Mouse (Mus musculus) left cerebral cortex, postnatal 14 days (tissue): ENCODE results near the gene Nup107. TPM values are rescaled to one million over a fixed set of nuclear protein-coding genes. Genes with fewer than 3 reads are reported as not detected.
A peak's percentile ranks its signal among the peaks of the same experiment; 100 is the strongest.

Experiments
- DNase-seq, 2 experiments: peaks; one replicate each; pipeline ENCODE4 v3.0.0; 2021 to 2022; ENCODE audit warnings: low spot score in 2 of 2, mixed read lengths in 1 of 2
- intact Hi-C: fragments of 180-260 bp; cut with DNase I; formaldehyde crosslinking; loops from one replicate; pipeline ENCODE4 v1.15.1; 2025
- long read RNA-seq, 2 experiments: library from polyadenylated mRNA; stranded (forward); transcript quantifications; one replicate each; pipeline ENCODE4 v2.0.0; 2021
- total RNA-seq, 2 experiments: library from RNA; stranded (reverse); gene quantifications; 2 replicates each; pipeline ENCODE4 v1.2.3; 2021

The Nup107 gene
- 10 to 100 TPM; 15.5 to 19.9 TPM for total RNA-seq
- long read RNA-seq, experiment 1, transcript Nup107-201 (28 exons, 3,114 nt) = major isoform, 6 of 12 reads
- long read RNA-seq, experiment 1, partial matches to known transcripts = 4 of 12 reads
- long read RNA-seq, experiment 1, other reads (novel, unspliced or antisense) = 2 of 12 reads
- long read RNA-seq, experiment 2, transcript Nup107-201 (28 exons, 3,114 nt) = major isoform, 13 of 18 reads
- long read RNA-seq, experiment 2, partial matches to known transcripts = 1 of 18 reads
- long read RNA-seq, experiment 2, other reads (novel, unspliced or antisense) = 4 of 18 reads

DNA sequence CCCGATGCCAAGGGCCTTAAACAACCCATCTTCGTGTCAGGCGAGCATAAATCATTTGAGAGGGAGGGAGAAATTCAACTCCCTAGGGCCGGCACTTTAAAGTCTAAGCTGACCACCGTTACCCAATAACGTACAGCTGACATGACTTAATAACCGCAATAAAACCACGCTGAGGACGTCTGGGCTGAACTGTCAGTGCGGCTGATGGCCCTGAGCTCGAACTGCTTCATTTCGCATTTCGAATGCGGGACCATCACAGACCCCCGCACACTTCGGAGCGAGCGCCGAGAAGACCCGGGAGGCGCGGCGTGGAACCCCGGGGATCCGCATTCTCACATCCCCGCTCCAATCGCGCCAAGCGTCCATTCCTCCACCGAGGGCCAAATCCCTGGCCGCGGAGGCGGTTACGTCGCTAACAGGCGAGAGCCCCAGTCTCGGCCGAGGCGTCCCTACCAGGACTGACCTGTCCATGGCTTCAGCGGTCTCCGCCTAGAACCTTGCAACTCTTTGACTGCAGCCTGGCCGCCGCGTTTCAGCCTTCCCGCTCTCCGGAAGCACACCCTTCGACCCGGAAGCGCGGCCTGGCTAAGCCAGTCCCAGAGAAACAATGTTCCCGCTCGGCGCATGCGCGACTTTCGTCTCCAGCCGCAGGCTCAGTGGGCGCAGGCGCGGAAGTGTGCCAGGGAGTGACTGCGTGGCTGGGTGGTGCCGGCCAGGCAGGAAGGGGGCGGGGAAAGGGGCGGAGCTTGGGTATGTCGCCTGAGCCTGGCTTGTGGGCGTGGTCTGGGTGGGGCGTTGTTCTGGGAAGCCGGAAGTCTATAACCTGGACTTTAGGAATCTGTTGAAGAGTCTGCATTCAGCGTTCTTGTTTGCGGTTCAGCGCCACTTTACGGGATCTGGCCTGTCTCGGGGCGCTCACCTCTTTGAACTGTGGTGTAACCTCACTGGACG, at the start of gene Nup107:
Gene Nup107, minus strand, starts transcription at position 565 of the 951 bp plus-strand sequence.
- intact Hi-C loops = loop anchor here (2.0 to 5.0 kb wide), 2 partner anchors 52 to 315 kb away; no protein-coding TSS in a partner anchor

DNA sequence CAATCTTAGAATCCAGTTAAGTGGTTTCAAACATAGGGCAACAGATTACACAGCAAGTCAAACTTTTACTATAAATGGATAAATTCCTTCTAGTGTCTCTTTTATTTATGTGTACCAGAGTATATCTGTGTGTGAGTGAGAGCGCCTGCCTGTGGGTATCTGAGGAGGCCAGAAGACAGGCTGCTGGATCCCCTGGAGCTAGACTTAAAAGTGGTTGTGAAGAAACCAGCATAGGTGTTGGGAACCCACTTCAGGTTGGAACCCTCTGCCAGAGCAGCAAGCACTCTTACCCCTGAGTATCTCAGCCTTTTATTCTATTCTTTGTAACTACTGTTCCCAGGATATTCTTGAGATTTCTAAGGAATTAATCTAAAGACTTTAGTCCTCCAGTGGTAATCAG, 49.3 kb upstream of the Nup107 start:
- DNase-seq = no peak
- intact Hi-C loops = no loop called here

More for the DNA sequence above, at the start of gene Nup107:
- peak; percentile 100 for DNase-seq

DNA sequence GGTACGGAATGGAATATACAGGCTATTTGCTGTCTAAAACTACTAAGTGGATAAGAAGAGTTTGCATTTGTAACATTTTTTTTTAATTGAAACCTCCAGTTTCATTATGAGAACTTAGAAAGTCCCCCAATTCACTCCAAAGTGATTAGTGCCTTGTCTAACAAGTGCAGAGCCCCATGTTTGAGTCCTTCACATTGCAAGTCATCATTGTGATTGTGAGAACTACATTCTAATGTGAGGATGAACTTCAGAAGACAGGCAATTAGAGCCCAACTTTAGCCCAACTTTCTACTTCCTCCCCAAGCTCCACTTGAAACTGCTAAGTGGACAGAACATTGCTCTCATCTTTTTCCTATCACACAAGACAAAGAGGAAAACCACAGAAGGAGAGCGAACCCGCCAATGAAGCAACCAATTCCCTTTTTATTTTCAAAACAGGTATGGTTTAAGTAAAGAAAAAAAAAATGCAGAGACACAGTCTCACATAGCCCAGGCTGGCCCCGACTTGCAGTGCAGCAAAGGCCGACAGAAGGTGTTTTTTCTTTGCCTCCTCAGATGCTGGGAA, 48.0 kb upstream of the Nup107 start:
- no peak for DNase-seq
- intact Hi-C loops = no loop called here

- intact Hi-C loops = no loop called here
- no peak for DNase-seq
Observed at GRCm38 (mm10) chr10:117839737-117840136, 47.2 kb upstream of the Nup107 start.

DNA sequence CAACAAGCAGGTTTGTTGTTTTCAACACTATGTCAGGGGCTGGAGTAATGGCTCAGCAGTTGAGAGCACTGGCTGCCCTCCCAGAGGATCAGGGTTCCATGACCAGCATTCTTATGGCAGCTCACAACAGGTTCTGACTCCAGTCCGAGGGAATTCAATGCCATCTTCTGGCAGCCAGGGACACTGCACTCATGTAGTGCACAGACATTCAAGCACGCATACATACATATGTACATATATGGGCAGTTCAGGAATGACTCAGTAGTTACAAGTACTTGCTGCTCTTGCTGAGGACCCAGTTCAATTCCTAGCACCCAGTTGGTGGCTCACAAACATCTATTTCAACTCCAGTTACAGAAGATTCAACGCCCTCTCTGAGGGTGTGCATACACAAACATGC, 46.4 kb upstream of the Nup107 start:
- DNase-seq = no peak
- intact Hi-C loops = no loop called here

DNA sequence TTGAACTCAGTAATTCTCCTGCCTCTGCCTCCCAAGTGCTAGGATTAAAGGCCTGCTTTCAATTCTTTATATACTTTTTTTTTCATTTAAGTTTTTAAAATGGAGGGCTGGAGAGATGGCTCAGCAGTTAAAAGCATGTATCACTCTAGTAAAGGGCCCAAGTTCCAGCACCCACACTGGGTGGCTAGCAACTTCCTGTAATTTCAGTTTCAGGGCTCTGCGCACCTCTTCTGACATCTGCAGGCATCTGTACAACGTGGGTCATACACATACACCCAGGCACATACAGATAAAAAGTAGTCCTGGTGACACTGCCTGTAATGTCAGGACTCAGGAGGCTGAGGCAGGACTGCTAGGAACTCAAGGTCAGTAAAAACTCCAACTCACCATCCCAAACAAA, 43.8 kb upstream of the Nup107 start:
- DNase-seq = no peak
- intact Hi-C loops = no loop called here

DNA sequence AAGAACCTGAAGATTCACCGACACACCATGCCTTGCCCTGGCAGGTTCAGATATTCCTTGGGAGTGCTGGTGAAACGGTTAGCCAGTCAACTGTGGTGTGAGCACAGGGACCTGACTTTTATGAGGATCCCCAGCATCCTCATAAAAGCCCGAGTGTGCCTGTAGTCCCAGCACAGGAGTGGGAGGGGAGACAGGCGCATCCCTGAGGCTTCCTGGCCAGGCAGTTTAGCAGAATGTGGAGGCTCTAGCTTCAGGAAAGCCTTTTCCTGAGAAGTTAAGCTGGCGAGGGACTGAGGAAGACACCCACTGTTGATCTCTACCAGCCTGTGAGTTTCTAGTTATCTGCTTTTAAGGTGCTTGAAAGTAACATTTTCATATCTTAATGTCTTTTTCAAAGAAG, 42.9 kb upstream of the Nup107 start:
- no peak for DNase-seq
- intact Hi-C loops = no loop called here

GRCm38 (mm10) chr10:117830797-117831196, 38.3 kb upstream of the Nup107 start:
- DNase-seq = no peak
- intact Hi-C loops = no loop called here

- DNase-seq = no peak
- intact Hi-C loops = no loop called here
Observed at GRCm38 (mm10) chr10:117829472-117830155, 37.1 kb upstream of the Nup107 start.

DNA sequence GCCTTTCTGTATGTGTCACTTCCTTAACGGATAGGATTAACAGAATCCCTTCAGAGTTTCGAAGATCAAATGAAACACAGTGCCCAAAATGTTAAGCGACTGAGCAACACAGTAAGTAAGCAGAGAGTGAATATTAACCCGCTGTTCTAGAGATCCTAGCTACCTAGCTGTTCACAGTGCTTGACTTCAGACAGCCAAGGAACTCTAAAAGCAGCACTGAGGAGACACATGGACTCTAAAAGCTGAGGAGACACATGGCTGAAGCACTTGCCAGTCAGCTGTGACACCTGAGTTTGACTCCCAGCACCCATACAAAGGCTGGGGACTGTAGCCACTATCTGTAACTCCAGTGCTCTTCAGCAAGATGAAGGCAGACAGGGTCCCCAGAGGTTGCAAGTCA, 36.5 kb upstream of the Nup107 start:
- no peak for DNase-seq
- intact Hi-C loops = no loop called here

- DNase-seq = no peak
Observed at GRCm38 (mm10) chr10:117828536-117828935, 36.0 kb upstream of the Nup107 start.

DNA sequence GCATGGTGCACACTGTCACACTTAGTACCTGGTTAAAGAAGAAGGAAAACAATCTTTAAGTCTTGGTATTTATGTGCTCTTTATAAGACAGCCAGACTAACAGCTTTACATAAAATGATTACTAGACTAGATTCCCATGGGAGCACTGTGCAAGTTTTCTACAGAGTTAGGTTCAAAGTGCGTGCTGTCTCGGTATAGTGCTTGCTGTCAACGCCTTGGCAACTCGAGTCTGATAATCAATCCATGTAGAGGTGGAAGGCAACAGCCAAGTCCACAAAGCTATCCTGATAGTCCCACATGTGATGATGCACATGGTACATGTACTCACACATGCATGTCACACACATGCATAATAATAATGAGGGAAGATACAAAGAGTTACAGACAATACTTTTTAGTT, 32.1 kb upstream of the Nup107 start:
- intact Hi-C loops = no loop called here
- DNase-seq = no peak

More at GRCm38 (mm10) chr10:117828536-117828935, 36.0 kb upstream of the Nup107 start:
- intact Hi-C loops = no loop called here

GRCm38 (mm10) chr10:117824139-117824538, 31.6 kb upstream of the Nup107 start:
- intact Hi-C loops = no loop called here
- DNase-seq = no peak

DNA sequence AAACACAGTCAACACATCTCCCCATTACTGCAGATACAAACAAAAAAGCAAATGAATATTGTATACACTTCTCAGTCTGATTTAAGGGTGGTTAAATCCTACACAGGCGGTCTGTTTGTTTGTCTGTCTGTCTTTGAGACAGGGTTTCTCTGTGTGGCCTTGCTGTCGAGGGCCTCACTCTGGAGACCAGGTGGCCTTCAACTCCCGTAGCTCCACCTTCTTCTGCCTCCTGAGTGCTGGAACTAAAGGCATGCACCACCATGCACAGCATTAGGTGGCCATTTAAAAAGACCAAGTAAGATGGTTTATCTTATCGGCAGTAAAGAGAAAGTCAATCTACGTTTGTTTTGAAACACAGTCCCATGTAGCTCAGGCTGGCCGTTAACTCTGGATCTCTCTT, 30.8 kb upstream of the Nup107 start:
- no peak for DNase-seq
- intact Hi-C loops = no loop called here

- DNase-seq = no peak
- intact Hi-C loops = no loop called here
Observed at GRCm38 (mm10) chr10:117818600-117818999, 26.1 kb upstream of the Nup107 start.

GRCm38 (mm10) chr10:117816721-117817120, 24.2 kb upstream of the Nup107 start:
- no peak for DNase-seq
- intact Hi-C loops = no loop called here

GRCm38 (mm10) chr10:117812501-117812900, 20.0 kb upstream of the Nup107 start:
- intact Hi-C loops = no loop called here
- no peak for DNase-seq

DNA sequence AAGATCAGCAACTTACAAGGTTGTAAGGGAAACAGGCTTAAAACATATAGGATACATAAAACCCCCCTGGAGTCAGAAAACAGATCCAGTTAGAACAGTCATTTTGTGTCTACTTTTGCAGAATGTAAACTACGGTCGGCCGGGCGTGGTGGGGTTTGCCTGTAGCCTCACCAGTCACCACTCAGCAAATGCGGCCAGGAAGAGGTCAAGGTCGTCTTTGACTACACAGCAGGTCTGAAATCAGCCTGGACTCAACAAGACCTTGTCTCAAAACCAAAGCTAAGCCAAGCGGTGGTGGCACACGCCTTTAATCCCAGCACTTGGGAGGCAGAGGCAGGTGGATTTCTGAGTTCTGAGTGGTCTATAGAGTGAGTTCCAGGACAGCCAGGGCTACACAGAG, 19.1 kb upstream of the Nup107 start:
- no peak for DNase-seq
- intact Hi-C loops = no loop called here

DNA sequence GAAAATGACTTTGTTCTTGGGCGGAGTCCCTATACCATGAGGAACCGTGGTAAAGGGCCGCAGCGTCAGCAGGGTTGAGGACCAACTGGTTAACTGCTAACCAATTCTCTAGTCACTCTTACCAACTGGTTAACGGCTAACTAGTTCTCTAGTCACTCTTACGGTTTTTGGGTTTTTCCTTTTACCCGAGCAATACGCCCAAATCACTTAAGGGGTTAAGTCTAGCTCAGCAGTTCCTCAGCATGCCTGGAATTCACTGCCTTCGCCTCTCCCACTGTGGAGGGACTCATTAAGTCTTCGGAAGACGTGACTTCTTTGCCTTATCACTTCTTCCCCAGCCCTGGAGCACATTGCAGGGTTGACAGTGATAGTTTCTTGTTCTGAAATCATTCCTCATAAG, 18.0 kb upstream of the Nup107 start:
- intact Hi-C loops = no loop called here
- no peak for DNase-seq

GRCm38 (mm10) chr10:117808068-117808467, 15.6 kb upstream of the Nup107 start:
- intact Hi-C loops = no loop called here
- DNase-seq = no peak
